Mouse (Mus musculus): Measurements from ENCODE around the gene Tmprss7. TPM values are rescaled to one million over a fixed set of nuclear protein-coding genes. Genes with fewer than 3 reads are reported as not detected.
A peak's percentile ranks its signal among the peaks of the same experiment; 100 is the strongest.

Tmprss7 gene
- total RNA-seq, 1 experiment from 2014 or later, result 0.19 TPM

GRCm38 (mm10) chr16:45629497-45630105 is 63.9 kb downstream of the Tmprss7 start:
- no peak for DNase-seq

DNA sequence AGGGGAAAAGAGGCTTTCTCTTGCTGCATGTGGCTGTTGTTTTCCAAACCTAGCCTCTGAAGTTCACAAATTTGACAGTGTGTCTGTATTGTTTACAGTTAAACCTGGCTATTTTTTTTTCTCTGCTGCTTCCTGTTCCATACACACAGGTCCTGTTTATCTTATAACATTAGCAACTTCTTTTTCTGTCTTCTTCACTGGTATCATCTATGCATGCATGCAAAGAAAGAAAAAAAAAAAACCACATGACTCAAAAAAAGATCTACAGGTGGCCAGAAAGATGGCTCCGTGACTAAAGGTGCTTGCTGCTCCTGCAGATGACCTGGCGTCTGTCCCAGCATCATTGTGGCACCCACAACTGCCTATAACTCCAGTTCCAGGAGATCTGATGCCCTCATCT is 68.1 kb downstream of the Tmprss7 start:
- DNase-seq, result no peak

DNA sequence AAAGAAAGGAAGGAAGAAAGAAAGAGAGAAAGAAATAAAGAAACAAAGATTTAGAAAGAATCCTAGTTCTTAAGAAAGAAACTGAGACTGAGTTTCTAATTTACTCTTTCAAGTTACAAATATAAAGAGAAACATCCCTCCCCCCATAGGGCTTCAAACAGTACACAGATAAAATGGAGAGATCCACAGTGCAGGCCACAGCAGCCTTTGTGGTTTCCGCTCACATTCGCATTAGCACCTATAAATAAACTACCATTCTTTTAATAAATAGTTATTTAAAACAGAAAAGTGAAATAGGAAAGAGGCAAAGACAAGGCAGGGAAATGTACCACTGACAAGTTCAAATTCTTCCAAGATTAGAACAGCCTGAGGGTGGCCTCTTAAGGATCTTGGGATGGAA is 68.7 kb downstream of the Tmprss7 start:
- DNase-seq, result no peak

DNA sequence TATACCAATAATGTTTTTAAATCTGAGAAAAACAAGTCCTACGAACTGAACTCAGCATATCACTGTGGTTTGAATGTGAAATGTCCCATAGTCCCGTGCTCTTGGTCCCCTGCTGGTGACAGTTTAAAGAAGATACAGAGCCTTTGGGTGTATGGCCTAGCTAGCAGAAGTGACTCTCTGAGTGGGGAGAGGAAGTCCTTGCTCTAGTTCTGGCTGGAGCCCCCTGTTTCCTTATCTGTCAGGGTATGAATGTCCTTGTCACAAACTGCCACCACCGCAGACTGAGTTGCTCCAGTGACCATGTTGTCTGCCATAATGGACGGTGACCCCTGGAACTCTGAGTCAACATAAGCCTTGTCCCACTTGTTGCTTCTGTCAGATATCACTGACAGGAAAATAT is 70.2 kb downstream of the Tmprss7 start:
- DNase-seq, result no peak

DNA sequence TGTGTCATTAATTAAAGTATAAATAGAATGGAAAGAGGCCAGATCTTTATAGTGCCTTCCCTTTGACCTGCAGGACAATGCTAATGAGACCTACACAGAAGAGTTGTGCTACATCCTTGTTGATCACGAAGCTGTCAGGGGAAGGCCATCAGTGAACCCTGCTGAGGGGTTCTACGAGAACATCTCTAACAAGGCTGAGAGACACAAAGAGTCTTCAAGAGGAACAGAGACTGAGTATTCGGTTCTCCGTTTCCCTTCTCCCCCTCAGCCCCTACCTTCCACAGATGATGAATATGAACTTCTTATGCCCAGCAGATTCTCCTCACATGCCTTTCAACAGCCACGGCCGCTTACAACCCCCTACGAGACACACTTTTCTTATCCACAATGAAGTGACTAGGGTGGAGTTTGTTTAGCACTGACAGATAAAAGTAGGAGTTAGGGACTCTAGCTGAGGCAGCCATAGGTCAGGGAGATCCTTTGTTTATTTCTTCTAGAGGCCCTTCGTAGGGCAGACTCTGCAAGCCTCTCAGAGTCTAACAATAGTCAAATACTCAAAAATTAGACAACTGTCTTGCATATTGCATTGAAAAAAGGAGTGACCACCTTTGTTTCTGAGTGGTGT is 73.6 kb downstream of the Tmprss7 start:
- DNase-seq, result no peak

GRCm38 (mm10) chr16:45615944-45616343 is 77.5 kb downstream of the Tmprss7 start:
- DNase-seq, result no peak

DNA sequence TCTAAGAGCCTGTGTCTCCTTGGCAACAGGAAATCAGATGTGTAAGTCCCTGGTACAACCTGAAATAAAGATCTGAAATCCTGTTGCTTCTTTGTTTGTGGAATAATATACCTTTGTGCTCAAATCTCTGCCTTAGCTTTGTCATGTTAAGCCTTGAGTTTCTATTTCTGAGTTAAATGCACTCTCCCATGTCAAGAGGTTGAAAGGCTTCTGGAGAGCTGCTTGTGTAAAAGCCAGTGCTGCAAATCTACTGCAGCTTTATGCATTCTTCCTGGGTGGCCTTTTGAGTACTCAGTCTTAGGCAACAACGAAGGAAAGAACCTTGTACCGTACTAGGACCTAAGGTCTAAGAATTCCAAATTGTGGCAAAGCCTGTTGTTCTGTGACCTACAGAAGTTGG is 80.2 kb downstream of the Tmprss7 start:
- no peak for DNase-seq

- no peak for DNase-seq
These were observed 83.2 kb downstream of the Tmprss7 start, which contains the start of gene Gcsam for GRCm38 (mm10) chr16:45610267-45610666. Gene Gcsam, plus strand, starts transcription at chr16:45610380.

GRCm38 (mm10) chr16:45609300-45609699 is 84.2 kb downstream of the Tmprss7 start:
- DNase-seq, result peak; percentile 37

DNA sequence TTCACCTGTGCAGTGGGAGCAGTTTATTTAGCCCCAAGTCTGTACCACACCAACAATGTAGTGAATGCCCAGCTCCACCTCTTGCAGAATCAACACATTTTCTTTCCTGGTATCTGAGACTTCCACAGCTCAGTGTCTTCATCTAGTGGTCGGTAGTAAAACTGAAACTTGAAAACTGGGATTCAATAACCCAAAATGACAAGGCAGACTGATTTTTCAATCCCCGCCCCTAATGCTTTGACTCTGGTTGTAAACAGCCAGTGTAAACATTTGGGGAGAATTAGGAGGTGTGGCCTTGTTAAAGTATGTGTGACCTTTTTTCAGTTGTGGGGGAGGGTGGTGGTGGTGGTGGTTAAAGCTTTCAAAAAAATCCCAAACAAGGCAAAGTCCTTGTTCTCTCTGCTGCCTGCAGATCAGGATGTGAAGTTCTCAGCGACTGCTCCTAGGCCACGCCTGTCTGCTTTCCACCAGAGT is 84.9 kb downstream of the Tmprss7 start:
- DNase-seq, result peak; percentile 17

Other genes with a start within 250 kb of the Tmprss7 start
- 0.11 and 0.19 TPM in 2 replicates for gene Gm609, start 200.7 kb downstream of the Tmprss7 start, total RNA-seq (2021)
- not detected in 2 replicates for gene Gm17783, start 161.6 kb downstream of the Tmprss7 start, total RNA-seq (2021)
- not detected in 2 replicates for gene Slc9c1, start 158.3 kb downstream of the Tmprss7 start, total RNA-seq (2021)
- 0.34 TPM in 1 of 2 replicates, not detected in the other for gene Gcsam, start 83.3 kb downstream of the Tmprss7 start, total RNA-seq (2021)
- gene BC016579, start 39.6 kb downstream of the Tmprss7 start, total RNA-seq (2021), result 0.15 TPM in 1 of 2 replicates, not detected in the other
- 4.1 and 7.3 TPM in 2 replicates for gene Tagln3, start 30.9 kb upstream of the Tmprss7 start, total RNA-seq (2021)
- gene Abhd10, start 49.3 kb upstream of the Tmprss7 start, total RNA-seq (2021), result 25.0 and 25.9 TPM in 2 replicates

All from adrenal gland, postnatal 14 days (tissue).